Mouse (Mus musculus) left cerebral cortex, postnatal 14 days (tissue): ENCODE data around the gene Cttnbp2nl. TPM values are rescaled to one million over a fixed set of nuclear protein-coding genes. Genes with fewer than 3 reads are reported as not detected.

Experiments
- DNase-seq, 2 experiments: peaks; one replicate each; pipeline ENCODE4 v3.0.0; 2021 to 2022; ENCODE audit warnings: low spot score in 2 of 2, mixed read lengths in 1 of 2
- intact Hi-C: fragments of 180-260 bp; cut with DNase I; formaldehyde crosslinking; loops from one replicate; pipeline ENCODE4 v1.15.1; 2025
- long read RNA-seq, 2 experiments: library from polyadenylated mRNA; stranded (forward); transcript quantifications; one replicate each; pipeline ENCODE4 v2.0.0; 2021
- total RNA-seq, 2 experiments: library from RNA; stranded (reverse); gene quantifications; 2 replicates each; pipeline ENCODE4 v1.2.3; 2021

The Cttnbp2nl gene
- total RNA-seq = 10 to 100 TPM; 28.3 to 31.0 TPM
- long read RNA-seq, experiment 1, full-length matches to known transcripts = 9 of 18 reads
- long read RNA-seq, experiment 1, partial matches to known transcripts = 1 of 18 reads
- long read RNA-seq, experiment 1, other reads (novel, unspliced or antisense) = 8 of 18 reads
- long read RNA-seq, experiment 2, full-length matches to known transcripts = 11 of 23 reads
- long read RNA-seq, experiment 2, partial matches to known transcripts = 2 of 23 reads
- long read RNA-seq, experiment 2, other reads (novel, unspliced or antisense) = 10 of 23 reads

DNA sequence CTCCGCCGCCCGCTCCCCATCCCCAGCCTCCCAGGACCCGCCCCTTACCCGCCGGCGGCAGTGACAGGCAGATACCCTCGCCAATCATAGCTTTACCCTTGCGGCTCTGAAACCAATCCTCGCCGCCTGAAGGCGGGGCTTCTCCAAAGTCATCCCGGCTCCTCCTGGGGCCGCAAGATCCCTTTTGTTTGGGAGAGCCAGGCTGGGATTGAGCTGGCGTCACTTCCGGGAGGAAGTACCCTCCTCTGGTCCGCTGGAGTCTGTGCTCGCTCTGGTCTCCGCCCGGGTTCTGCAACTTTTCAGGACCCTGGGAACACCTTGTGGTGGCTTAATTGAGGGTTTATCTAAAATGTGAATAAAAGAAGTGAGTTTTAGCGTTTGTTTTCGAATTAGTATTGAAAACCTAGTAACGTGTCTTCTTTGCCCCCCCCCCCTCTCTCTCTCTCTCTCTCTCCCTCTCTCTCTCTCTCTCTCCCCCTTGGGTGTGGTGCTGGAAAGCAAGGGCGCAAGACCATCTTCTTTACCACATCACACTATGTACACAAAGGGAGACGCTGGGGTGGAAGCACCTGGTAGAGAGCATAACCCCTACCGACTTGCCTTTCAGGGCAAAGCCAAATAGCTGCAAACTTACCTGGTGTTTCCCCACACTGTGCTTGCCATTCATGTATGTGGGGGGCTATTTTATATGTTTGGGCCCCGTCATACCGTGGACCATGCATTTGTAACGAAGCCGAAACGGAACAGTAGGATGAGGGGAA, at the start of gene Cttnbp2nl:
Gene Cttnbp2nl, minus strand, starts transcription at position 210 of the 761 bp plus-strand sequence.
- peak; percentile 98 to 99 for DNase-seq
- intact Hi-C loops = loop anchor here (5.0 kb wide), 1 partner anchor 191 kb away; the partner anchor contains the start of genes Capza1 and St7l

DNA sequence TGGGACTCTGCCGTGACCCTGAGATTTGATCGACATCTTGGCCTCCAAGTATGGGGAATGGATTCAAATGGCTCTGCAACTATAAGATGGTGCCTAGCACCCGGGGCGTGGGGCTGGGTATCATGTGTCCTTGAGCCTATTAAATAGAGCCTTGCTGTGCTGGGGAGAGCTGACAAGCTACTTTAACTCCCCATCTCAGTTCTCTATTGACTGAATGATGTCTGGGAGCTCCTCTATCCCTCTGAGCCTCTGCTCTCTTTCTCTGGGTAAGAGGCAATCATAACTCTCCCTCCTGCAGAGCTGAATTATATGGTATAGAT, 47.3 kb upstream of the Cttnbp2nl start:
- DNase-seq = no peak
- intact Hi-C loops = no loop called here

DNA sequence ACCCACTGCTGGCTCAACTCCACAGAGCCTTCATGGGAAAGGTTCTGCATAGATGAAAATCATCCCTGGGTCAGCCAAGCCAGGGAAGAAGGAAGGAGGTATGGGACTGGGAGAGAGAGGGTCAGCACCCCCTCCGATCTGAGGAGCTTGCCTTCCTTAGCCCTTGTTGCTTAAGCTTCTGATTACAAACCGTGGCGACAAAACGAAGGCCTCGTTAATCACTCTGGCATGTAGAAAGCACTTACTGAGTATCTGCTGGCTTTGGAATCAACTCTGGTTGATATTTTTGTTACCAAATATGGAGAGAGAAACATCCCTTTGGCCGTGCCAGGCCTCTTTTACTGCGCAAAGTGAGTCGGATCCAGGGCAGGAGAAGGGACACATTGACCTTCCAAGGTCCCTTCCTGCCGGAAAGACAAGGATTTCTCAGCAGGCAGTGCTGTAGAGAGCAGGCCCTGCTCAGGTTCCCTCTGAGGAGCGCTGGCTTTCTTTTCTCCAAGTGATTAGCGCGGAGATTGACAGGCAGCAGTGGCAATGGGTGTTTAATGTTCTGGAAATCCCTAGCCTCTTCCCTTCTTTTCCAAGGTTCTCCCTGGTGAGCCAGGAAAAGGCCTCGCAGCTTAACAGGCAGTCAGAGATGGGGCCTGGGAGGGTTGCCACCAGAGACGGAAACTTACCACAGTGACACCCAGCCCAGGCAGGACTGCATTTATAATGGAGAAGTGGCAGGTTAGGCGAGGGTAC, 46.8 kb upstream of the Cttnbp2nl start:
- intact Hi-C loops = no loop called here
- no peak for DNase-seq

DNA sequence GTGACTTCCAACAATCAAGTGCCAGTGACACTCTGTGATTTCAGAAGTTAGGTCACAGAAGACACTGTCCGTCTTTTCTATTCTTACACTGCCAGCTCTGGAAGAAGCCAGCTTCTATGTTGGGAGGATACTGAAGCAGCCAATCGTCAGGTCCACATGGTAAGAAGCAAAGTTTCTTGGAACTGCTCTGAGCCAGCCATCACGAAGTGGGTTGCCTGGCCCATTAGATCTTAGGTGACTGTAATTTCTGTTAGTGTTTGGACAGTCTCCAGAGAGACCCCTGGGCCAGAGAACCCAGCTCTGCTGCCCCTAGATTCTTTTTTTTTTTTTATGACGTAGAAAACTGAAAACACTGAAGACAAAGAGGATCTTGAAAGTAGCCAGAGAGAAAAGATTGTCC, 44.6 kb upstream of the Cttnbp2nl start:
- intact Hi-C loops = no loop called here
- no peak for DNase-seq

DNA sequence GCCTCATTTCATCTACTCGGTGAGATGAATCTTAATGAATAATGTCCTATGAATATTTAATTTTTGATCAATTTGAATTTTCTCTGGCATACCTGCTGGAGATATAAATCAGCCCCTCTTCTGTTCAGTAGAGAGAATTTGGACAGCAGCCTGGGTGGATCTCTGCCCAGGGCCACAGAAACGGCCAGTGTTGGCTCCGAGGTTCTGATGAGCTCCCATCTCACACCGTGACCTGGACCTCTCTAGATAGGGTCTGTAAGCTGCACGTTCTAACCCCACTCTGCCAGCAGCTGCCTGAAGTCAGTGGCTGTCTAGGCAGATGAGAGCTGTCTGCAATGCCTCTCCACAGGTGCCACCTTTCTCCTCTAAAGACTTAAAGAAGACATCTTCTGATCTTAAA, 42.1 kb upstream of the Cttnbp2nl start:
- DNase-seq = no peak
- intact Hi-C loops = no loop called here

DNA sequence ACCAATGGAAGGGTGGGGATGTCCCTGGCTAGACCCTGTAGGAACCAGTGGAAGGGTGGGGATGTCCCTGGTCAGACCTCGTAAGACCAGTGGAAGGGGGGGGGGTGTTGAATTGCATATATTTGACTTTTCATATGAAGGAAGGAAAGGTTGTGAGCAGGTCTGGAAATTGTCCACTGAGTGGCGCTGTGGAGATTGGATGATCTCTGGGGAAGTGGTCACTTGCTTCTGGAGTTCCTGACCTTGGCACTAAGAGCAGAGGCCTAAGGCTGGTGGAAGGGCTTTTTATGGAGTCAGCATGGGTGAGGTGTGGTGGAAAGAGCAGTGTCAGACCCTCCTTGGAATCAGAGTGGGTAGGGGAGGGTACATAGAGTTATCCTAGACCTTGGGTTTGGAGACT, 41.5 kb upstream of the Cttnbp2nl start:
- intact Hi-C loops = no loop called here
- DNase-seq = no peak

DNA sequence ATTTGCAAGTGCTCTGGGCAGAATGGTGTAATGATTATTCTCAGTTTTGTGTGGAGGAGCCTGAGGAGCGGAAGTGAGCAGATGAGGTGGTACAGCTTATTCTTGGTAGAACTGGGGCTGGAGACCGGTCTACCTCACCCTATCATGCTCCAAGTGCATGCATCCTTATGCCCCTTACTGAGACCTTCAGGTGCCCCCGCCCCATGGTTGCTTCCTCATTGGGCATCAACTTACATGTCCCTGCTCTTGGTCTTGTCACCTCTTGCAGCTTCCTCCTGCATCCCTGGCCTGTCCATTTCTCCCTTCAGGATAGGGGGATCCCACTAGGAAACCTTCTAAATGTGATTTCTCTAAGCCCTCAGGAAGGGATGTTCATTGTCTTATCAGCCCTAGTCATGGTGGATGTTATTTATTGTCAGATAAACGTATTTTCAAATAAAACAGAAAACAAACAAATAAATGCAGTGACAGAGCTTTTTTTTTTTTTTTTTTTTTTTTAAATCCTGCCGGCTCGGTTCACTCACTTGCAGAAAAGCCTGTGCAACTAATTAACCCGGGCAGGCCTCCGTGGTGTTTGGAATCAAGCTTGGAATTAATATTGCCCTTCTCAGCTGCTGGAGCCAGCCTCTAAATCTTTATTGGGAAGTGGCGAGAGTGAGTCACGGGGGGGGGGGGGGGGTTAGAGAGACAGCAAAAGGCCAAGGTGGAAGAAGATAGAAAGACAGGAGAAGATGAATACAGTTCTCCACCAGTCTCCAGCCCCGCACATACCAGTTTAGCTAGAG, 40.0 kb upstream of the Cttnbp2nl start:
- DNase-seq = no peak
- intact Hi-C loops = no loop called here

DNA sequence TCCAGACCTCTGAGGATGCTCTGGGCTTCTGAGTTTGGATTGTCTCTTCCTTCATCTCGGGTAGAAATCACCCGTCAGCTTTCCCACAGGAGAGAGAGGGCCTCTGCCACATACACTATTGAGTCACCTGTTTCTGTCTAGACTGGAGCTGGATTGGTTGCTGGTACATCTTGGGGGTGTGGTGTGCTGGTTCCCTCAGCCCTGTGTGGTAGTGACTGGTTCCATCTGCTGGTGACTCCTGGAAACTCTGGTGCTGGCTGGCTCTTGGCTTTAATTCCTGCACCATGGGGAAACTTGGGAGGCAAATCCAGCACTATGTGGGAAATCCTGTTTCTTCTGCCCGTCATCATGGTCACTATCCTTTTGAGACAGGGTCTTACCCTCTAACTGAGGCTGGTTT, 38.0 kb upstream of the Cttnbp2nl start:
- DNase-seq = peak; percentile 51 to 70
- intact Hi-C loops = no loop called here

DNA sequence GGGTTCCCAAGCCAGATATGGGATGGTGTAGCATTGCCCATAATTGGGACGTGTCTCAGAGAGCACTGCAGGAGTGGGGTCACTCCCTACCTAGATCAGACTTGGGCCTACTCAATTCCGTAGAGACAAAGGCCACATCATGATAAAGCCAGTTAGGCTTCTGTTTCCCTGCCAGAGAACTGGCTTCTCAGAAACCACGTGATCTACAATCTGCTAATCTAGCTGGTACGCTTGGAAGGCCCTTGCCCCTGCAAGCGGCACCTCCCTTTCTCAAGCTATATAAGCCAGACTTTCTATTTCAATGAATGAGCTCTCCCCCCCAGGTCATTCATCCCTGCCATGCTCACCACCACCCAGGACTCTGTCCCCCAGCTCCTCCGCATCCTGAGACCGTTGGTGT, 37.2 kb upstream of the Cttnbp2nl start:
- no peak for DNase-seq
- intact Hi-C loops = no loop called here

DNA sequence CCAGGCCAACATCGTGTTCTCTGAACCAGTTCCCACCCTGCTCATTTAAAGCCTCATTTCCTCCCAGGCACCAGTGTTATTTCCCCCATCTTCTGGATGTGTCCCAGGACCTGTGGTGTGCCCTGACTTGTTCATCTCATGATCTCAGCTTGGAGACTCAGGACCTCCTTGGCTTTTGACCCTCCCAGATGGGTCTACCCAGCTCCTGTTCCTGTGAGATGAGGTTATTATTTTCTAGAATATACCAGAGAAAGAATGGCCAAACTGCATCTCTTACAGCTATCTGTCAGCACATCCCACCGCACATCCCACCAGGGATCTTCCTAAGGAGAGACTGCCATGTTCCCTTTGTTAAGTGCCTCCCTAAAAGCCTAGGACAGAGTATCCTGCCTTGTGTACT, 35.7 kb upstream of the Cttnbp2nl start:
- DNase-seq = no peak
- intact Hi-C loops = no loop called here

DNA sequence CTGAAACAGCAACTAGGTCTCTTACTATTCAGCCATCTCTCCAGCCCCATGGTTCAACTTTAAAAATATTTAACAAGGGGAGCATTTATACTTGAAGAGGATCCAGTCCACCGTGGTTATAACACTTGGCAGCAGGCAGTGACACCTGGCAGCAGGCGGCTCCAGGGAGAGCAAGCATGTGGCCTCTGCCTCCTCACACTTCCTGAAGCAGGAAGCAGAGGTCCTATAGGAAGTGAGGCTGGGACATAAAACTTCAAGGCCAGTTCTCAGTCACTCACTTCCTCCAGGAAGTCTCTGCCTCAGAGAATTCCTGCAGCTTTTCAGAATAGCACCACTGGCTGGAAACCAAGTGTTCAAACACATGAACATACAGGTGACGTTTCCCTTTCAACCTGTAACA, 34.4 kb upstream of the Cttnbp2nl start:
- intact Hi-C loops = no loop called here

DNA sequence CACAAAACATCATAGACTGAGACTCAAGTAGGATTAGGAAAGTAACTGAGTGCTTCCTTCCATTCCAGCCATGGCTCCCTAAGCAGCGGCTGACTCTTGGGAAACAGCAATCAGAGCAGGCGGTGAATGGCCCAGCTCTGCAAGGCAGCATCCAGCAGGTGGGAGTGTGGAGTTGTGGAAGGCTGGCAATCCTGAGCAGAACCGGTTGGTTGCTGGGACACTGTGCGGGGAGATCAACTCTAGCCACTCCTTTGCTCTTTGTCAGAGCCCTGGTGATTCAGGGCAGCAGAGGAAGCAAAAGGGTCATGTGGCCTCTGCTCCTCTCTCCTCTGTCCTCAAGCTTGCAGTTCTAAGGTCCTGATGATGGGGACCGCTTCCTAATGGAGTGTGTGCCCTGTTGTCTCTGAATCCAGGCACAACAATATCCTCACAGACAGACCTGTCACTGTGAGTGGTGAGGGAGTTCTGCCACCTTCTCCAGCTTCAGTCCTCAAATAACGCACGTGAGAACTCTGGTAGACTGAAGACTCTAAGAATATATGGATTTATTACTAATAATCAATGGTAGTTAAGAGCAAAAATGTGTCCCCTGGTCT, 25.4 kb upstream of the Cttnbp2nl start:
- intact Hi-C loops = loop anchor here (2.0 to 10.0 kb wide), 2 partner anchors 576 to 648 kb away; no protein-coding TSS in a partner anchor
- peak; percentile 85 to 86 for DNase-seq

More for the DNA sequence above, 34.4 kb upstream of the Cttnbp2nl start:
- no peak for DNase-seq

DNA sequence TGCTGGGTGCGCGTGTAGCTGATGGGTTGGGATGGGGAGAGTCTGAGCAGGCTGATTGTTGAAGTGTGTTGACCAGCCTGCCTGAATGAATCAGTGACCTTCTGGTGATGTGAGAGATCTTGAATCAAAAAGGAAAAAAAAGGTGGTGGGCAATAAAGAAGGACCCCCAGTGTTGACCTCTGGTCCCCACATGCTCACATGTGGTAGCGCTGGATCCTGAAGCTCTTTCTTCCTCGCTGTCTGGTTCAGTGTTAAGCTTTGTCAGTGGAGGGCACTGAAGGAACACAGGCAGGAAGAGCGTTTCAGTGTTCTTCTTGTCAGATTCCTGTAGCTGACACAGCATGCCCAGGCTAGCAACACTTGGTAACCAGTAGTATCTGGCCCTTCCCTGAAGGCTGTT, 22.9 kb upstream of the Cttnbp2nl start:
- intact Hi-C loops = loop anchor here (10.0 kb wide), 1 partner anchor 579 kb away; no protein-coding TSS in a partner anchor
- no peak for DNase-seq

DNA sequence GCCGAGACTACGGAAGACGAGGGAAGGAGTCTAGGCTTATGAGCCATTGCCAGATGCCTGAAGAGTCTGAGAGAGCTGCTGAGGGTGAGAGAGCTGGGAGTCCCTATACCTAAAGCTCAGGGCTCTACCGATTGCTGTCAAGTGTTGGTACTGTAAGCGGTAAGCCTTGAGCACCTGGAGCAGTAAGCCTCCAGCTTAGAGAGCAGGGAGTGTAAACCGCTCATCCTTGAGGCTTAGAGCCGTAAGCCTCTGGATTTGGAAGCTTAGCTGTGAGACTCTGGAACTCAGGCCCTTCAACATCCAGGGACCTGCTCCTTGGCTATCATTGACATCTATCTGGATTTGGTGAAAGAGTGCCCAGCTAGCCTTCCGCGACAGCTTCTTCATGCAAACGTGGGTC, 19.6 kb upstream of the Cttnbp2nl start:
- intact Hi-C loops = loop anchor here (10.0 kb wide), 1 partner anchor 582 kb away; no protein-coding TSS in a partner anchor
- DNase-seq = no peak

DNA sequence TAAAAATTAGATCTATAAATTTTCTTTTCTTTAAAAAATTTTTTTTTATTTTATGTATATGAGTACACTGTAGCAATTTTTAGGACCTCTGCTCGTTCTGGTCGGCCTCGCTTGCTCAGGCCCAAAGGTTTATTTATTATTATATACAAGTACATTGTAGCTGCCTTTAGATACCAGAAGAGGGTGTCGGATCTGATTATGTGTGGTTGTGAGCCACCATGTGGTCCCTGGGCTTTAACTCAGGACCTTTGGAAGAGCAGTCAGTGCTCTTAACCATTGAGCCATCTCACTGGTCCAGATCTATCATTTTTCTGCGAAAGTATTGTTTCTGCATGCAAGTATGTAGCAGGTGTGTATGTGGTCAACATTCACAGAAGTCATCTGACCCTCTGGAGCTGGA, 18.3 kb upstream of the Cttnbp2nl start:
- intact Hi-C loops = loop anchor here (10.0 kb wide), 1 partner anchor 584 kb away; no protein-coding TSS in a partner anchor
- DNase-seq = no peak

DNA sequence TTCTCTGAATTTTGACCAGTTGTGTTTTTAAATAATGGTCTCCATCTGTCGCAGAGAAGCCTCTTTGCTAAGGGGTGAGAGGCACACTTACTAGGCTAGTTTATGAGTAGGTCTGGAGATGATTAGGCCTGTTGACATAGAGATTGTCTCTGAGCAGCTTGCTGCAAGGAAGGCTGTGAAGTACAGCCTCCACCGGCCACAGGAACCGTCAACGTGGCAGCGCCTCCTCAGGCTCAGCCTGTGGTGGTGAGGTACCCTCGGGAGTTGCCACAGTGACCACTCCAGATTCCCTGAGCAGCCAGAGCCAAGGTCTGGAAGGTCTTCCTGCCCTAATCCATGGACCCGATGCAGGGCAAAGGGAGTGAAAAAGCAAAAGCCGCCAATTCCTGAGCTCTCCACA, 17.6 kb upstream of the Cttnbp2nl start:
- intact Hi-C loops = loop anchor here (10.0 kb wide), 1 partner anchor 584 kb away; no protein-coding TSS in a partner anchor

DNA sequence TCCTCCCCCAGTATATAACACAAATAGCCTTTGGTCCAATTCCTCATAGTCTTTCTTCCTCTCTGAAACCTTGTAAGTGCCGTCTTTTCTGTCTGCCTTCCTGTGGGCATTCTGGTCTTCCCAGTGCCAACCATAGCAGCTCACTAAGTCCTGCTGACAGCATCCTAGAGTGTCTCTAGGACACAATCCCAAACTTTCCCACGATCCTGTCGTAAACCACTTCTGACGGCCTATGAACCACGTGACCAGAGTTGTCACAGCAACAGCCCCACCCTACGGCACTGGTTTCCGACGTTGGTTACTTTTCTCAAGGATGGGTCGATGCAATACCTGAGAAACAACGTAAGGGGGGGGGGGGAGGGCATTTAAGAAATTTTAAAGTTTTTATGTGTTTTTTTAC, 13.6 kb upstream of the Cttnbp2nl start, which contains the start of gene 4930564D02Rik:
Gene 4930564D02Rik, plus strand, starts transcription at position 301 of the 400 bp plus-strand sequence.
- intact Hi-C loops = no loop called here

More for the DNA sequence above, 17.6 kb upstream of the Cttnbp2nl start:
- DNase-seq = no peak

DNA sequence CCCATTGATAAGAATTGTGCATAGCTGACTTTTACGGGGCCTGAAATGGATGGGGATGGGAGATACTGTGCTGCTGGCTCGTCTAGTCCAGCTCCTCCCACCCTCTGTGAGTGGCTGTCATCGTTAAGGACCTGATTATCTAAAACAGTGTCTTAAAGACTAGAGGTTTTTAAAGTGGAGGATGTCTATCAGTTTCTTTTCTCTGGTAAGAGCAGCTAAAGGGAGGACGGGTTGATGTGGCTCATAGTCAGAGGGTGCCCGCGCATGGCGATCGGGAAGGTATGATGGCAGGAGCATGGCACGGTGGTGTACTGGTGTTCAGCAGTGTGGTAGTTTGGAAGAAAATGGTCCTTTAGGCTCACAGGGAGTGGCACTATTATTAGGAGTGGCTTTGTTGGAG, 9.7 kb upstream of the Cttnbp2nl start:
- no peak for DNase-seq
- intact Hi-C loops = loop anchor here (5.0 kb wide), 1 partner anchor 280 kb away; the partner anchor contains the start of genes Fam19a3 and Ppm1j

More for the DNA sequence above, 13.6 kb upstream of the Cttnbp2nl start, which contains the start of gene 4930564D02Rik:
- DNase-seq = no peak

DNA sequence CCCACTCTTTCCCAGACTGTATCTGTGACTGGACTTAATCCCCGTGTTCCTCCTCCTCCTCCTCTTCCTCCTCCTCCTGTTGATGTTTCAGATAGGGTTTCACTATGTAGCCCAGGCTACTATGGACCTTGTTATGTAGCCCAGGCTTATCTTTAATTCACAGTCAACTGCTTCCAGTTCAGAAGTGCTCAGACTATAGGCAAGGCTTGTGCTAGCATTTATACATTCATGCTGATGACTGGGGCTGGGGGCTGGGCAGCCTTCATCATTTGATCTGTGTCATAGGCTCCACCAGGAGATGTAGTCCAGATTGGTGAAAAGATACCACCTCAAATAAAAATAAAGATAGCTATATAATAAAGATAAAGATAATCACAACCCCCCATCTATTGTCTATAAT, 9.0 kb upstream of the Cttnbp2nl start:
- intact Hi-C loops = loop anchor here (5.0 kb wide), 1 partner anchor 280 kb away; the partner anchor contains the start of genes Fam19a3 and Ppm1j
- no peak for DNase-seq
